Mouse (Mus musculus): Measurements from ENCODE around the gene Wapl.

Gene Wapl

DNA sequence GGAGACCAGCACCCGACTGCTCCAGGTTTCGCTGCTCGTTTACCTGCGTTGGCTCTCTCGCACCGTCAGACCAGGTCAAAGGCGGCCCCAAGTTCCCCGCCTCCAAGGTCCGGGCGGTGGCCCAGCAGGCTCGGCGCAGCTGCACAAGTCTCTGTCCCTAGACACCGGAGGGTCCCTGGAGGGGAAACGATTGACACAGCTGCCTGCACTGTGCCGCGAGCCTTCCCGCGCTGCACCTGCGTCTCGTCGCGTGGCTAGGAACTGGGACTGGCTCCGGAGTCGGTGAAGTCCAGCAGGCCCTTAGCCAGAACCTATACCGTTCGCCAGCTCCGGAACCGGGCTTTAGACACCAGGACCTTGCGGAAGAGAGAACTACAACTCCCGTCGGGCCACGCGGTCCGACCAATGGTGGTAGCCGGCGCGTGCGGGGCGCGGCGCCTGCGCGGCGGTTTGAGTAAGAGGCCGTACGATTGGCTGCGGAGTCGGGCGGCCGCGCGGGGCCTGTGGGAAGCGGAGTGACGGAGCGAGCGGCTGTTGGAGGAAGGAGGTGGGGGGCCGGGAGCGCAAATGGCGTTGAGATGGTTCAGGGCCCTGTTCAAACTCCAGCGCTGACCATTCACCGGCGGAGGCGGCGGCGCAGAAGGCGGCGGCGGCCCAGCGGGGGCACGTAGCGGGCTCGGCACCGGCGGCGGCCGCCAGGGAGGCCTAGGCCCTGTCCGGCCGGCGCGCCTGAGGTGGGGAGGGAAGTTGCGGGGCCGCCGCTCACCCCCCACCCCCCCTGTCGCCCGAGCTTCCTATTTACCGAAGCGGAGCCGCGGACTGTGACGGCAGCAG, at the start of gene Wapl:
Gene Wapl, plus strand, starts transcription at position 534 of the 834 bp plus-strand sequence.
- DNase-seq (ENCODE audit: low read depth, low spot score): peak; percentile 91

DNA sequence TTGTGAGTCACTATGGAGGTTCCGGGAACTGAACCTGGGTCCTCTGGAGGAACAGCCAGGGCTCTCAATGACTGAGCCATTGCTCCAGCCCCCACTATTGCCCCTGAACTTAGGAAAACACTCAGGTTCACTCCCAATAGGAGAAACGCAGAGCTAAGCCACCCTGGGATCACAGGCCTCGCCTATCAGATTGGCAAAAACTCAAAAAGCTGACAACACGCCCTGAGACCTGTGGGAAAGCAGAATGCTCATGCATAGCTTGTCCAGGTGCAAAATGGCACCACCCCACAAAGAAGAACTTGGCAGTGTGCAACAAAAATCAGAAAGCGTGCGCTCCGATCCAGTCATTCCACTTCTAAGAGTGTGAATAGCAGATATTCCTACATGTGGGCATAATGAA, 46.9 kb upstream of the Wapl start:
- DNase-seq (ENCODE audit: low read depth, low spot score): no peak

DNA sequence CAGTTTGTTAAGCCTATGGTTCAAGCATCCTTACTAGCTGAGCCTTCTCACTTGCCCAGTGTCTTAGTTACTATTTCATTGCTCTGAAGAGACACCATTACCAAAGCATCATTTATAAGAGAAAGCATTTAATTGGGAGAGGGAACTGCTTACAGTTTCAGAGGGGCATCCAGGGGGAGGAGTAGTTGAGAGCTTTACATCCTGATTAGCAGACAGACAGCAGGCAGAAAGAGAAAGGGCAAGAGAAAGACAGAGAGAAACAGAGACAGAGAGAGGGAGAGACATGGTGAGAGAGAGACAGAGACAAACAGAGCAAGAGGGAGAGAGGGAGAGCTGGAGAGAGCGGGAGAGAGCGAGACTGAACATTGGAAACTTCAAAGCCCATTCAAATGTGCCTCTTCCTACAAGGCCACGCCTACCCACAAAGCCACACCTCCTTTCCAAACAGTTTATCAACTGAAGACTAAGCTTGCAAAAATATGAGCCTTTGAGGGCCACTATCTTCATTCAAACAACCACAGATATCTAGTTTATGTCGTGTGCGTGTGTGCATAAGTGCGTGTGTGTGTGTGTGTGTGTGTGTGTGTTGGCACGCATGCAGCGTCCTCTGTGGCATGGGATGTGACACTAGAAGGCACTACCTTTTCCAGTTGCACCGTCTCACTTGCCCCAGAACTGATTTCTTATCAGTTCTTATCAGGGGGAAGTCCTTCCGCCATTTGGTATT, 40.8 kb upstream of the Wapl start:
- DNase-seq (ENCODE audit: low read depth, low spot score): no peak

DNA sequence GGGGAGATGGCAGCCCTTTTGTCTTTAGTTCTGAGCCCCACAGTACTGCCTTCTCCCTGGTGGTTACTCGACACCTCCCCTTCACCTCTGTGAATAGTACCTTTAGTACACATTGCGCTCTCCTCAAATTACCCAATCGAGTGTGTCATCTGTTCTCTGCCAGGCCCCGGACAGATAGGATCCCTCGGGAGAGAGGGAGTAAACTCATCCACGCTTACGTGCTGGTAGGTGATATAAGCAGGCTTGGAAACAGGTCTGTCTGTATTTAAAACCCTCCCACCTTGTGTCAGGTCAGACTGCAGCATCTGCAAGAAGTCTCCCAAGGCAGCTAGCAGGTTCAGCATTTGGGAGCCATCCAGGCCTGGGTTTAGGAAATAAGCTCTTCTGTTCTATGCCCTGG, 38.5 kb upstream of the Wapl start:
- no peak for DNase-seq (ENCODE audit: low read depth, low spot score)

DNA sequence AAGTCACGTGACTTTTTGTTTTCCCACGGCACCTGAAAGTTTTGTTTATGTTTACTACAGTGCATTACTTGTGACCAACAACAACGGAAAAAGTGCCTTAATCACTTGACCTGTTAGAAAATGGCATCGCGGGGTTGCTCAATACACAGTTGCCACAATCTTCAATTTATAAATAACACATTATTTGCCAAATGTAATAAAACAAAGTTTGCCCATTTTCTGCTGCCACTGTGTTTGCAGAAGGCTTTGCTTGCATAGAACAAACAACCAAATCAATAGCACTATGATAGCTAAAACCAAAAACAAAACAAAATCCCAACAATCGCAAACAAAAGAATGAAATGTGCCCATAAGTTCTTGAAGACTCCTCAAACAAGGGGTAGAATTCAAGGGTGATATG, 38.0 kb upstream of the Wapl start:
- no peak for DNase-seq (ENCODE audit: low read depth, low spot score)

DNA sequence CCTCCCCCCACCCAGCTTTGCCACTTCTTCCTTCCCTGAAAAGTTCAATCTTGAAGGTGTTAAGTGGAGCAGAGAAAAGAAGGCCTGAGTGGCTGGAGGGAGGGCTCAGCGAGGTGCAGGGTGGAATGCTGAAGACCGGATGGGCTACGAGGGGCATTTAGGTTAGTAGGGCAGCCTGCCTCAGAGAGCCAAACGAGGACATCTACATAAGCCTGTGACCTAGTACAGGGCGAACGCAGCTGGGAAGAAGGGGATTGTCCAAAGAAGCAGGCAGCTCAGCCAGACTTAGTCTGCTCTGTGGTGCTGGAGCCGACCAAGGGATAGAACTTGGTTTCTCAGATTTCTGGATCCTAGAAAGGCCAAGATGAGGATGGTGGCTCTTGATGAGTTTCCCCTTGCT, 29.6 kb upstream of the Wapl start:
- no peak for DNase-seq (ENCODE audit: low read depth, low spot score)

DNA sequence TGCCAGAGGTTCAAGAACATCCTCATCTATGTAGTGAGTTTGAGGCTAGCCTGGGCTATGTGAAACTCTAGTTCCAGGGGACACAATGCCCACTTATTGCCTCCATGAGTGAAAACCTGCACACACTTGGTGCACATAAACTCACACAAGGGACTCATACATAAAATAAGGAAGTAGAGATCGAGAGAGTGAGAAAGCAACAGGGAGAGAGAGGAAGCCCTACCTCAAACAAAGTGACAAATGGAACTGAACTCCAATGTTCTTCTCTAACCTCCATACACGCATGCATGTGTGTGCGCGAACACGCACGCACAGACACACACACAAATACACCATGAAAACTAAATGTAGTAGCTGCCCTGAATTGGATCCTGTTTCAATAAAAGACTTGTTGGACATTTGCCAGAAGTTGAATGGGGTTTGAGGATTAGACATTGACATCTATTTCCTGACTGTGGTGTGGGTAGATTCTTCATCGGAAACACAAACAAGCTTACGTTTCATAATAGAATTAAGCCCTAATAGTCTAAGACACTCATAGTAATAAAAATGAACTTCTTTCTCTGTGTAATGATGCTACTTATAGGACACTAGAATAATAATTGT, 25.8 kb upstream of the Wapl start:
- no peak for DNase-seq (ENCODE audit: low read depth, low spot score)

DNA sequence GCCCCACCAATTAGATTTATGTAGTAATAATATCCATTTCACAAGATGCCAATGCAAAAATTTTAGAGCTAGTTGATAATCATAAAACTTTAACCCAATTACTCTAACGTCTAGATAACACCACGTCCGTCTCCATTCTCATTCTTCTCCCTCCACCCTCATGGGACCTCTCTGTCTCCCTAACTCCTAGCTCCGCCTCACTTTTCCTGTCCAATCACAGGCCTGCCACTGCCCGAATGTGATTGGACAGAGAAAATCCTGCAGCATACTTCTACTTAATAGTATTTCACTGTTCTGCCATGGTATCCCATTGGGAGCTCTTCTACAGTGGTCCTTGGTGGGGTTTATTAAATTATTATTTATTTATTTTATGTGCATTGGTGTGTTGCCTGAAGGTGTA, 16.6 kb upstream of the Wapl start:
- no peak for DNase-seq (ENCODE audit: low read depth, low spot score)

DNA sequence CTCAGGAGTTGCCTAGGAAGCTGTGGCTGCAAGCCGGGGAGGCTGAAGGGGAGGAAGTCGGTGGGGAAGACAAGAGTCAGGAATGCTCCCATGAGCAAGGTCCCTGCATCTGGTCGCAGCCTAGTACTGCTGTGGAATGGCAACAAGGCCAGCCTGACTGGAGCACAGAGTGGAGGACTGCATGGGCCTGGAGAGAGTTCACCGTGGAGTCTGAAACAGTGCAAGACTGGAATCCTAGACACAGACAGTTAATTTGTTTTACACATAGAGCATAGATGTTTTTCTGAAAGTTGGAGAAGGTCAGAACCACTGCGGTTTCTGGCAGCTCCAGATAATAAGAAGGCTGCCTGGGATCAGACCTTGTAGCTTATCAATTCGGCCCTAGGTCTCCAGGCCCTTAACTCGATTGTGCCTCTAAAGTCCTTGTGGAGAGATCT, 13.4 kb upstream of the Wapl start:
- no peak for DNase-seq (ENCODE audit: low read depth, low spot score)

DNA sequence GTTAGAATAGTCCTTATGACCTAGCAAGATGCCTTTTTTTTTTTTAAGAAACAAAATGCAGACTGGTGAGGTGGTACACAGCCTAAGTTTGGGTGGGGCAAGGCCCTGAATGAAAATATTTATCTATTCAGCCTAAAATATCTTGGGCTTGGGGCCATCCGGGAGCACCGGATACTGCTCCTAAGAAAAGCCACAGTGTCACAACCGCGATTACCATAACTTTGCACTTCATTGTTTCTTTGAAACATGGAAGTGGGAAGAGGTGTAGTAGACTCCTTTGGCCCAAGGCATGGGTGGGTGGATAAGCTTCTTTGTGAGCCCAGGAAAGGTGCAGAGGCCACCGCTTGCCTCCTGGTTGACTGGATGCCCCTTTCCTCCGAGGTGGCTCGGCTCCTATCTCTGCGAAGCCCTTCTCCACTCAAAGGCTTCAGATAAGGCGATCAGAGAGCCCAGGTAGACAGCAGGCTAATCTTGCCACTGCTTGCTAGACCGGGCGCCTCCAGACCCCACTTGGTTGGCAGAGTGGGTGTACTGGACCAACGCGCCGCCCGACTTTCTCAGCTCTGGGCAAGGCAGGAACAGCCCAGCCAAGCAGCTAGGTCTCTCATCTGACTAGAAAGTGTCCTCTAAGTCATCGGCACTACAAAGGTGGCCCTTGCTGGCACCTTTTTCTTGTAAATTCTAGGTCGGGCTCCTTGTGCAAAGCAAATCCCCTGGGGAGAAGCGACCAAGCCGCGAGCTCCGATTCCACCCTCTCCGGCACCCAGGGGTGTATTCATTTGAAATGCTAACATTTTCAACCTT, 12.7 kb upstream of the Wapl start:
- no peak for DNase-seq (ENCODE audit: low read depth, low spot score)

DNA sequence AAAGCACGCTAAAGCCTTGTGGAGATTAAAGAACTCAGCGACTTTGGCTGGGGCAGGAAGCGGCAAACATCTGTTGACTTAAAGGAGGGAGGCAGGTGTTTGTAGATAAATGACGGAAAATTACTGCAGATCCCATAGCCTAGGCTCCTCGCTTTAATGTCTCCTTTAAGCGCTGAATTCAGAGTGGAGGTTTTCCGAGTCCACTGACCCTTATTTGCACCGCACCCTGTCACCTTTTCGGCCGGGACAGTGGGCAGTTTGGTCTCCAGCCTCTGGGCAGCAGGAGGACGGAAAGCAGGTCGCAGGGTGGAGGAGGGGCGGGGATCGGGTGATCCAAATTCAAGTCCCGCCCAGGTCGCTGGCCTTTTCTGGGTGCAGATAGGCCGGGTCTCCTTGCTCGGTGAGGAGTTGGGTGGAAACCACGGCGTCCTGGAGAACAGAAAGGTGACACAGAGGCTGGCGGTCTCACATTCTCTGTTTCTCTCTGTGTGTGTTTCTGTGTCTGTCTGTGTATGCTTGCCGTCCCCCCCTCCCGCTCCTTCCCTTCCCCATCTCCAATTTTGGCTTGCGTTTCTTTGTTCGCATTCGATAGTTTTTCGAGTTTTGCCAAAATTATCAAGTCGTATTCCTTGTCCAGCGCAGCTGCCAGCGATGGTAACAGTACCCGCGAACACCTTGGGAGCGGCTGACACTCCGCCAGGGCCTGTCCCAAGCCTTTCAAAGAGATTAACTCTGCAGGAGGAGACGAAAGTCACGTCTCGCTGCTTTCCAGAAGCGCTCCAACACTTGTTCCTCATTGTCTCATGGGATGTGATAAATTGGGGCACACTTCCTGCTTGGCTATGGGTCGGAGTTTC, 11.9 kb upstream of the Wapl start:
- DNase-seq (ENCODE audit: low read depth, low spot score): no peak

DNA sequence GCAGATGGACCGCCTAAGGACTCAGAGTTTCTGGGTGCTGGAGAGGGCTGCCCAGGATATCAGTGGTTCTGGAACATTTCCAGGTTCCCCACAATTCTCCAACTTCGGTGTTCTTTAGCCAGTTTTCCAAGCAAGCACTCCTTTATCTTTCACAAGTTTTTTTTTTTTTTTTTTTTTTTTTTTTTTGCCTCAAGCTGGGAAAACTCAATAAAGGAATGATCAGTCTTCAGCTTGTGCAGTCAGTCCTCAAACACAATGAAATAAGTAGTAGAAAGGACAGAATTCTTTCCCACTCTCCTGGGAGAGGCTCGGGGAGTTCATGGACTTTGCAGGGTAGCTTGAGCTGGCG, 11.3 kb upstream of the Wapl start:
- no peak for DNase-seq (ENCODE audit: low read depth, low spot score)

DNA sequence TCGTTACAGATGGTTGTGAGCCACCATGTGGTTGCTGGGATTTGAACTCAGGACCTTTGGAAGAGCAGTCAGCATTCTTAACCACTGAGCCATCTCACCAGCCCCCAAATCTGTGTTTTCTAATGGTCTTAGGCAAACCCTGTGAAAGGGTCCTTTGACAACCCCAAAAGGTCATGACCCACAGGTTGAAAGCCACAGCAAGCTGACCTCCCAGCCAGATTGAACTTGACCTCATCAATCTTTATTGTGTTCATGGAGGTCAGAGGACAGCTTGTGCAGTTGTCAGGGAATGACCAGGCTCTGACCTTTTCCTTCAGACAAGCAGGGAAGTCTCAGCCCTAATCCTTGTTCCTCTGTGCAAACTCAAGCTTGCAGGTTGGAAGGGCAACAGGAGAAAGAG, 10.3 kb upstream of the Wapl start:
- DNase-seq (ENCODE audit: low read depth, low spot score): no peak

DNA sequence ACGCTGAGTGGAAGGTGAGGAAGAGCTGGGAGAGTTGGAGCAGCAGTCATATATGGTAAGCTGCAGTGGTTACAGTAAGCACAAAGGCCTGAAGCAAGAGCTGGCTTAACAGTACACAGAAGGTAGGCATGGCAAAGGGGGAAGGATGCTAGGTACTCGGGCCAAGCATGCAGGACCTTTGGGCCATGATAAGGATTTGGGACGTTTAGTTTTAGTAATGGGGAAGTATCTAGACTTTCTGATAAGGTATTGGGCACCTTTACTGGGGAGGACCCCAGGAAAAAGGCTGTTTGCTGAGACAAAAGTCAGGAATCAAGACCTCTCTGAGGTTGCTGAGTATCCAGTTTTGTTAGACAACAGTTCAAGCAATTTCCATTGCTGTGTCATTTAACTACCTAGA, 4.6 kb upstream of the Wapl start:
- no peak for DNase-seq (ENCODE audit: low read depth, low spot score)

DNA sequence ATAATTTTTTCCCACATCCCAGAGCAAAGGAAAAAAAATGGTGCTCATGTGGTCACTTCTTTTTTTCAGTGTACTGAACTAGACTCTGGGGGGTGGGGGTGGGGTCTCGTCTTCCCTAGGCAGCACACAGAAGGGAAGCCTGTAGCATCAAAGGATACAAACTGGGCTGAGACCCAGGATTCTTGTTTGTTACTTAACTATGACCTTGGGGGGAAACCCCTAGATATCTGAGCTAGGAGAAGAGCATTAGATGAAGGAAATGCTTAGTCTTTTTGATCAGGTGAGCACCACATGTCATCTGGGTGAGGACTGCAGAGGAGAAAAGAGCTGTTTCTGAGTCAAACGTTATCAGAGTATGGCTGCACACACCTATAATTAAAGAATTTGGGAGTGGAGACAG, 3.5 kb upstream of the Wapl start:
- DNase-seq (ENCODE audit: low read depth, low spot score): no peak

DNA sequence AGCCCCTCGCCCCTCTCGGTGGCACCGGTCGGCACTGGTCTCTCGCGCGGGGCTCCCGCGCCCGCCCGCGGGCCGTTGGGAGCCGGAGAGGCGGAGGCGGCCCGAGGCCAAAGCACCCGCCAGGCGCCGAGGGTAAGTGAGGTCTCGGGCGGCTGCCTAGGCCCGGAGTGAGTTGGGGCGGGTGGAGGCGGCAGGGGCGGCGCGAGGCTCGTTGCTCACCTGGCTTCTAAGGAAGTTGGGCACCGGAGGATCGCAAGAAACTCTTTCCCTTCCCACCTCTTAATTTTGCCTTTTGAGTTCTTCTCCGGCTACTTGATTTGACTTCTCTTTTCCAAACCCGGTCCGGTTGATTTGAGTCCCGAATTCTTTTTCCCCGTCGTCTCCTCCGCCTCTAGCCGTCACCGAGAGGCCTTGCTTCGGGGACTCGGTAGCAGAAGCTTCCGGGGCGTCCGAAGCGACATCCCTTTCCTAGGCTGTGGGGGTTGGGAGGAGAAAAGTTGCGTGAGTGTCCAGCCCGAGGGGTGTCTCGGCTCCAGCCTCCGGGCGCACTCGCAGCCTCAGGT, 582 bp downstream of the Wapl start:
- DNase-seq (ENCODE audit: low read depth, low spot score): no peak

DNA sequence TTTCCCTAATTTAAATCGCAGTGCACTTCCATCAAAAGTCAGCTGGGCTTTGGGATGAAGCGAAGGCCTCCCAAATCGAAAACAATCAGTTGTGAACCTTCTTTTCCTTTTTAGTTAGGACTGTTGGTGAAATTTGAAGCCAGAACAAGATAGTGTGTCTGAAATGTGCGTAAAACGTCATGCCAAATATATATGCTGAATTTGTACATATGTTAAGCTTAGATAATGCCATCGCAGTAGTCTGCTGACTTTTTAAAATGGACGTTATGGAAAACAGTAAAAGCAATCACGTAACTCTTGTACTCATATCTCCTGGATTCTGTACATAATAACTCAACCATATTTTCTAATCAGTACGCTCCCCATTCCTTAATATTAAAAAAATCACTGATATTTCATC, 1.2 kb downstream of the Wapl start:
- no peak for DNase-seq (ENCODE audit: low read depth, low spot score)

DNA sequence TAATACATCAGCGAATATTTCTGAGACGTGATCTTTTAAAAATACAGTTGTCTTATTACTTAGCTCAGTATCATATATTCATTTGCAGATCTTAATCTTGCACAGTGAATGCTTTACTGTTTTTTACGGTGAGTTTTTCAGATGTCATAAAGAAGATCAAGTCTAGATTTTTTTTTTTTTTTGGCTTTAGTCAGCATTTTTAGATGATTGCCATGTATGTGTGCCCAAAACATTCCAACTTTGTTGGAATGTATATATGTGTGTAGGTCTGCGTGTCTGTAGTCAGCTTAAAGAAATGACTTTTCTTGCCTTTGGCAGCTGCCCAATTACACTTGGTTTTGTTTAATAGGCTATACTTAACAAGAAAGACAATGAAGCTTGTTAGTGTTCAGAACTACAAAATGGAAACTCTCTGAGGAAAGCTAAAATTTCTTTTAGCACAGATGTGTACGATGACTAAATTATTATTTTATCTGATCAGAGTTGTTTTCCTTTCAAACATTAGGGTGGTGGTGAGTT, 1.7 kb downstream of the Wapl start:
- no peak for DNase-seq (ENCODE audit: low read depth, low spot score)

DNA sequence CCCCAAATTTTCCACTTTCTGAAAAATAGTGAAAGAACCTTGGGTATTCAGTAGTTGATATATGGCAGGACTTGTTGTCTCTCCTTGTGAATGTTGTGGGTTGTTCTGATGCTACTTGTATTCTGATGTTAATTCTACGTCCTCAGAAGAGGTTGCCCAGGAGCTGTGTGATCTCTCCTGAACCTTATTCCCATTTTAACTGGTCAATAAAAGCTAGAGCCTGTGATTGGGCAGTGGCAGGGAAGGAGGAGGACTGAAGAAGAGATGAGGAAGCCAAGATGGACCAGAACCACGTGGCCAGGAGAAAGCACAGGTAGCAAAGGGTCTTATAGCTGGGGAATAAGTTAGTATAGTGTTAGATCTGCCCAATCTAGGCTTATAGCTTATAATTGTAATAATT, 7.1 kb downstream of the Wapl start:
- DNase-seq (ENCODE audit: low read depth, low spot score): no peak

DNA sequence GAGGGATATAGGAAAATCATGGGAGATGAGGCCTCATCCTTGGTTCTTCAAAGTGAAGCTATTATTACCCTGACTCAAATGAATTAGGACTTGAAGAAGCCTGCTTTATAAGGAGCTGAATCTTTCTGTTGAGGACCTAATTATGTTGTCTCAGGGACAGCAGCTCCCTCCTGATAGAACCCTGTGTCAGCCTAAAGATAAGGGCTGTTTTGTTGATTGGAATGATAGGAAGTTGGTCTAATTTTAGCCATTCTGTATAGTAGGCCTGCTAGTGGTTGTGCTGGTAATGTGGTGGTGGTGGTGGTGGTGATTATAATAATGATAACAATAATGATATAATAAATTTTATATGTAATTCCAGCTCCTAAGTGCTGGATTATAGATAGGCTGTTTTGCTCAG, 11.3 kb downstream of the Wapl start:
- no peak for DNase-seq (ENCODE audit: low read depth, low spot score)

DNA sequence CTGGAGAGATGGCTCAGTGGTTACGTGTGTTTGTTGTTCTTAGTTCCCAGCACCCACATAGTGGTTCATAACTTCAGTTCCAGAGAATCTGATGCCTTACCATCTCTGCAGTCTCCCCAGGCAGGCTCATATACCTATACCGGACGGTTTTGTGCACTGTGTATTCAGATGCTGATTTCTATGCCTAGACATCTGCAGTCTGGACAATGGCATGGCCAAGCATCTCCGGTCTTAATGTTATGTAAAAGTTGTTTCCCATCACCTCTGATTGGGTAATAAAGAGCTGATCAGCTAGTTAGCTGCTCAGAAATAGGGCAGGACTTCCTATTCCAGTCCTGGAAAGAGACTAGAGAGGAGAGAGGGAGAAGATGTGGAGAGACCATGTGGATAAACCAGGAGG, 20.2 kb downstream of the Wapl start:
- DNase-seq (ENCODE audit: low read depth, low spot score): no peak
